Mouse (Mus musculus) kidney, adult 2 months (tissue): ENCODE data around the gene Agps. TPM values are rescaled to one million over a fixed set of nuclear protein-coding genes. Genes with fewer than 3 reads are reported as not detected.
"Not testable (repeated sequence)": the region's sequence is repeated elsewhere in the genome, so short reads cannot be mapped to it uniquely, and the experiment has no call there.

ENCODE experiments used
- DNase-seq: peaks from one replicate; pipeline ENCODE4 v3.0.0; 2021
- H3K27ac ChIP-seq: fragments of 200-500 bp; 2 replicates; pipeline ENCODE4 v1.5.1; 2012; ENCODE audit warnings: low read depth, low read length, control low read depth, inconsistent platforms; ENCODE audit not compliant: insufficient read depth
- H3K27me3 ChIP-seq: fragments of 200-500 bp; replicated peaks from 2 replicates; pipeline ENCODE4 v1.6.1; 2012; ENCODE audit warnings: mild to moderate bottlenecking, moderate library complexity, low read length, inconsistent platforms; ENCODE audit not compliant: control insufficient read depth, insufficient read depth
- H3K36me3 ChIP-seq: fragments of 200-500 bp; 2 replicates; pipeline ENCODE4 v1.6.1; 2012; ENCODE audit warnings: mild to moderate bottlenecking, moderate library complexity, low read length, inconsistent platforms; ENCODE audit not compliant: control insufficient read depth, insufficient read depth
- H3K4me1 ChIP-seq: fragments of 200-500 bp; 2 replicates; pipeline ENCODE4 v1.6.1; 2011; ENCODE audit warnings: low read length; ENCODE audit not compliant: control insufficient read depth, insufficient read depth
- H3K4me3 ChIP-seq: fragments of 200-500 bp; 2 replicates; pipeline ENCODE4 v1.5.1; 2011; ENCODE audit warnings: mild to moderate bottlenecking, low read depth, low read length, control low read depth; ENCODE audit not compliant: insufficient read depth
- CTCF ChIP-seq: fragments of 200-500 bp; conservative IDR thresholded peaks from 2 replicates; pipeline ENCODE4 v1.5.1; 2011; ENCODE audit warnings: low read depth, mild to moderate bottlenecking, control low read depth, low read length, moderate library complexity, mixed read lengths; ENCODE audit not compliant: insufficient read depth, insufficient read length
- POLR2A ChIP-seq: fragments of 200-500 bp; IDR thresholded peaks from one replicate; pipeline ENCODE4 v1.6.1; 2011; ENCODE audit warnings: low read depth, low read length, control low read depth
- WGBS: fragments of 180-500 bp; shearing (Covaris S2); methylation state at CpG from one replicate; pipeline ENCODE4 v1.1.7; 2018; 5-methylcytosine and 5-hydroxymethylcytosine counted together
- polyA plus RNA-seq: library from polyadenylated mRNA; depleted of rRNA; stranded (reverse); fragments of >200 nt; gene quantifications from 2 replicates; pipeline ENCODE4 v1.2.3, GENCODE M21; 2012; rRNA removed

Gene Agps
- polyA plus RNA-seq, 1 experiment, result 14.8 TPM

GRCm38 (mm10) chr2:75964051-75964450 is 132.1 kb downstream of the Agps start:
- no peak overlapping the region for H3K27ac ChIP-seq
- WGBS, result 71% methylated on average over 5 of the region's 5 CpGs

GRCm38 (mm10) chr2:75964512-75964911 is 132.5 kb downstream of the Agps start:
- Histone ChIP-seq H3K4me1 (no peaks in the 10 kb centered on the region), H3K4me3 (no peak overlapping the region), H3K27me3 (no peaks in the 10 kb centered on the region), H3K27ac (no peak overlapping the region), H3K36me3 (no peaks in the 10 kb centered on the region)
- TF ChIP-seq POLR2A, result no peak
- peak; percentile 62 for TF ChIP-seq CTCF
- 12% methylated on average over 14 of the region's 14 CpGs for WGBS
- DNase-seq, result peak; percentile 63

More at GRCm38 (mm10) chr2:75964051-75964450, 132.1 kb downstream of the Agps start:
- no peaks in the 10 kb centered on the region for H3K36me3 ChIP-seq
- no peak for DNase-seq
- no peak overlapping the region for H3K4me3 ChIP-seq
- H3K27me3 ChIP-seq, result no peaks in the 10 kb centered on the region
- H3K4me1 ChIP-seq, result no peaks in the 10 kb centered on the region
- TF ChIP-seq CTCF (no peak), POLR2A (no peak)

DNA sequence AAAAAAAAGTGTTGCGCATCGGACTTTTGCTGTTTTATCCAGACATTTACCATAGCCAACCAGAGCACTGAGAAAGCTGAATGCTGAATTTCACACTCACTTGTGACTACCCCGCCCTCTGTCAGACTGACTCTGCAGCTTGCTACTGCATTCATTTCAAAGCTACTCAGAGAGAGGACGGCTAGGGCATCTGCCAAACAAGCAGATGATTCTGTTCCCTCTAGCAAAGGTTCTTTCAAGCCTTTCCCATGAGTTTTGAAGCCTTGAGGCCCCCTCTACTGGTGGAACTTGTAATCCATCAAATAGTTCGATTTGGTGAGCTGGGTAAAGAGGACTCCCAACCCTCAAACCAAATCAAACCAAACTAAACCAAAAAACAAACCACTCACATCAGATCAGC is 133.0 kb downstream of the Agps start:
- Histone ChIP-seq H3K4me1 (no peaks in the 10 kb centered on the region), H3K36me3 (no peaks in the 10 kb centered on the region), H3K27me3 (no peaks in the 10 kb centered on the region), H3K27ac (no peak overlapping the region), H3K4me3 (no peak overlapping the region)
- WGBS, result 19% methylated on average over 5 of the region's 5 CpGs
- DNase-seq, result peak; percentile 77
- TF ChIP-seq POLR2A (no peak), CTCF (peak; percentile 28)

GRCm38 (mm10) chr2:75974131-75974530 is 142.2 kb downstream of the Agps start:
- TF ChIP-seq POLR2A (no peak), CTCF (no peak)
- Histone ChIP-seq H3K27me3 (no peaks in the 10 kb centered on the region), H3K36me3 (no peaks in the 10 kb centered on the region), H3K4me3 (no peak overlapping the region), H3K27ac (no peak overlapping the region), H3K4me1 (no peaks in the 10 kb centered on the region)
- 74% methylated on average over 9 of the region's 9 CpGs for WGBS
- no peak for DNase-seq

GRCm38 (mm10) chr2:75976070-75976469 is 144.1 kb downstream of the Agps start:
- H3K27ac ChIP-seq, H3K4me3 ChIP-seq, H3K4me1 ChIP-seq, H3K27me3 ChIP-seq, H3K36me3 ChIP-seq, DNase-seq: not testable (repeated sequence)
- 71% methylated on average over 2 of the region's 2 CpGs for WGBS

DNA sequence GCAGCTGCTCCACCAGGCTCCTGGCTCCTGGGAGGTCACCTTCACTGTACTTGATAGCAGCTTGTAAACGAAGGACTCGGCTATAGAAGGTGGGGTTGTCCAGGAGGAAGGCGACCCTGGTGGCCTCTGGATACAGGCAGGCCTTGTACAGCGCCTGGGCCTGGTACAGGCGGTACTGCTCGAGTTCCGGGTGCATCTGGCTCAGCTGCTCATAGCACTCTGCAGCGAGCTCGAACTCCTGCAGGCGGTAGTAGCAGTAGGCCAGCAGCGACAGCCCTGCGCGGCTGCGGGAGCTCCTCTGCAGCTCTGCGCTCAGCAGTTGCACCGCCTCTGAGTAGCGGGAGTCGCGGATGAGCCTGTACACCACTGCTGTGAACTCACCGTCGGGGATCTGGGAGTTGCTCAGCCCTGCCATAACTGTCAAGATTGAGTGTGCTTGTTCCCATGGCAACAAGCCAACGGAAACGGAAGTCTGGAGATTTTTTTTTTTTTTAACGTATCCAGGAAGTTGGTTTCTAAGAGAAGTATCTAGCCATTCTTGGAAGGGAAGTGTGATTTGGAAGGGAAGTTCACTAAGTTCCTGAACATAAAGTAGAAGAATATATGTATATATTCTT is 145.9 kb downstream of the Agps start, which contains the start of gene Ttc30a2:
Ttc30a2 (minus strand) TSS at position 419 of the 617 bp plus-strand sequence.
- 50% methylated on average over 20 of the region's 24 CpGs for WGBS

More for the DNA sequence above, 145.9 kb downstream of the Agps start, which contains the start of gene Ttc30a2:
- H3K27me3 ChIP-seq, H3K36me3 ChIP-seq, H3K27ac ChIP-seq, H3K4me1 ChIP-seq, H3K4me3 ChIP-seq: not testable (repeated sequence)
- DNase-seq, result peak; percentile 83

Other genes with a start within 250 kb of the Agps start
- 16.2 and 34.0 TPM in 2 replicates for gene Hnrnpa3, start 172.9 kb upstream of the Agps start, polyA plus RNA-seq
- 58.0 and 59.5 TPM in 2 replicates for gene Nfe2l2, start 127.5 kb upstream of the Agps start, polyA plus RNA-seq
- 9.4 and 11.8 TPM in 2 replicates for gene Ttc30b, start 106.4 kb downstream of the Agps start, polyA plus RNA-seq
- 0.20 and 0.38 TPM in 2 replicates for gene Ttc30a2, start 146.0 kb downstream of the Agps start, polyA plus RNA-seq
- gene Ttc30a1, start 149.8 kb downstream of the Agps start, polyA plus RNA-seq, result 2.8 and 3.7 TPM in 2 replicates